8 mouse cellular contexts compared by ENCODE assay signal in the genomic region with DNA sequence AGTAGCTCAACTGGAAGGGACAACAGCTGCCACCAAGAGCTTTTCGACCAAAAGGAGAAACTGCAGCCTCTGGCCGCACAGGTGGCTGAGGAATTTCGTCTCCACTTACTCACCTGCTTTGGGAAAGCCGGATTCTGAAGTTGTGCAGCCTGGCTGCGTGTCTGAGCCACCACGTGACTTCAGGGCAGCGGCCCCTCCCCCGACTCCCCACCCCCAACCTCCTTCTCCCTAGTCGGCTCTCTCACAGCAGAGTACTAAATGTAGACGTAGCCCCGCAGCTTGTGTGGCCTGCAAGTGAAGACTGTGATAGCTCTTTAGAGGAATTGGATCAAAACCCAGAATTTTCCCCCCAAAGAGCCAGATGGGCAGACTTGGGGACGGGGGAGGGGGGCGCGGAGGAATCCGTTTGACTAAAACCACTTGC. TPM values are rescaled to one million over a fixed set of nuclear protein-coding genes. Genes with fewer than 3 reads are reported as not detected.
DNase-seq lines count a peak whose midpoint lies in the region; ATAC-seq and TF ChIP-seq lines count a peak whose summit lies in the region.
"Had no signal": no experiment of that assay in that cellular context is flagged by ENCODE, and none has a peak within 500 bp of the region (broad histone marks: within the 10 kb centered on the region; RNA-seq: fewer than 3 reads in every experiment).

No protein-coding gene starts in this region.

- TF ChIP-seq POLR2A in myocyte (IDR thresholded peaks at IDR 0.05; ENCODE audit: insufficient read length, low read depth): no peak
- no peak for TF ChIP-seq POLR2A in cerebellum, adult 2 months (IDR thresholded peaks at IDR 0.05; ENCODE audit: borderline replicate concordance, insufficient read depth, low read length)

- WGBS in forebrain, embryonic 13.5 days: 1% methylated on average over 15 of the region's 15 CpGs
- WGBS in cerebellum, adult 2 months: 33% methylated on average over 15 of the region's 15 CpGs

- H3ac ChIP-seq in myocyte (ENCODE audit: control insufficient read depth, insufficient read length): no peak overlapping the region

- H3K27ac ChIP-seq in forebrain, embryonic 13.5 days: peak overlapping the region; percentile 86
- no peak overlapping the region for H3K27ac ChIP-seq in cerebellum, adult 2 months (ENCODE audit: insufficient read depth, low read length)
- H3K27ac ChIP-seq: liver, embryonic 15.5 days had no signal

- TF ChIP-seq CTCF in cerebellum, adult 2 months (IDR thresholded peaks at IDR 0.05; ENCODE audit: borderline replicate concordance, insufficient read depth, low read depth, low read length): no peak

- no peak for ATAC-seq in forebrain, embryonic 13.5 days

- peaks cover 86% of the 10 kb centered on the region for H3K4me1 ChIP-seq in forebrain, embryonic 13.5 days
- peaks cover 3% of the 10 kb centered on the region; the same call in 1 of the 2 replicates for H3K4me1 ChIP-seq in cerebellum, adult 2 months (ENCODE audit: control insufficient read depth, insufficient read depth, low read length)
- H3K4me1 ChIP-seq: liver, embryonic 15.5 days had no signal

- no peaks in the 10 kb centered on the region for H3K27me3 ChIP-seq in forebrain, embryonic 13.5 days
- H3K27me3 ChIP-seq in myocyte (ENCODE audit: control insufficient read depth, insufficient read depth, insufficient read length): no peaks in the 10 kb centered on the region
- no peaks in the 10 kb centered on the region for H3K27me3 ChIP-seq in cerebellum, adult 2 months (ENCODE audit: control insufficient read depth, insufficient read depth, low read length)

- peak overlapping the region; percentile 64 for H3K4me3 ChIP-seq in forebrain, embryonic 13.5 days
- H3K4me3 ChIP-seq in myocyte: no peak overlapping the region
- H3K4me3 ChIP-seq in cerebellum, adult 2 months (replicated peaks; ENCODE audit: insufficient read depth, low read depth, low read length): no peak overlapping the region
- H3K4me3 ChIP-seq: liver, embryonic 15.5 days had no signal

- H3K9me3 ChIP-seq in forebrain, embryonic 13.5 days (replicated peaks): no peaks in the 10 kb centered on the region
- H3K9me3 ChIP-seq: liver, embryonic 15.5 days had no signal

- peaks cover 12% of the 10 kb centered on the region for H3K36me3 ChIP-seq in forebrain, embryonic 13.5 days (ENCODE audit: poor library complexity, severe bottlenecking)
- H3K36me3 ChIP-seq in myocyte (ENCODE audit: control insufficient read depth, insufficient read depth): no peaks in the 10 kb centered on the region
- H3K36me3 ChIP-seq: liver, embryonic 15.5 days had no signal

- H3K4me2 ChIP-seq in forebrain, embryonic 13.5 days: peak overlapping the region; percentile 84
- no peak overlapping the region for H3K4me2 ChIP-seq in myocyte (ENCODE audit: low read depth)

- peak; percentile 82 for DNase-seq in embryo, embryonic 11 days
- peak; percentile 29 to 58 for DNase-seq in kidney, postnatal 25 days
- DNase-seq in cerebellum, adult 2 months: no peak
- DNase-seq in urinary bladder, postnatal 25 days (ENCODE audit: low spot score): no peak
- no peak for DNase-seq in ovary, postnatal 10 days (ENCODE audit: low spot score)

- peak overlapping the region; percentile 91 for H3K9ac ChIP-seq in forebrain, embryonic 13.5 days
- H3K9ac ChIP-seq: liver, embryonic 15.5 days had no signal

- H3K79me2 ChIP-seq in myocyte (ENCODE audit: control insufficient read depth, insufficient read depth): peaks cover 16% of the 10 kb centered on the region

TF ChIP-seq in myocyte, 11 proteins besides CTCF, POLR2A, EP300 and RAD21:
- TF ChIP-seq TCF12 (IDR thresholded peaks at IDR 0.05; ENCODE audit: insufficient read depth, poor library complexity, severe bottlenecking) (no peak), REST (IDR thresholded peaks at IDR 0.05; ENCODE audit: insufficient read depth, insufficient read length) (no peak), CEBPB (IDR thresholded peaks at IDR 0.05; ENCODE audit: insufficient read depth, poor library complexity, severe bottlenecking) (no peak), MYOG (IDR thresholded peaks at IDR 0.05; ENCODE audit: control insufficient read depth in 1 of 3, insufficient read depth in 1 of 3, insufficient read length in 2 of 3, low read depth in 2 of 3) (peak in 1 of 3 experiments; percentile 76), E2F4 (IDR thresholded peaks at IDR 0.05; ENCODE audit: insufficient read depth) (no peak), USF1 (IDR thresholded peaks at IDR 0.05; ENCODE audit: low read depth) (no peak), MYOD1 (IDR thresholded peaks at IDR 0.05; ENCODE audit: control insufficient read depth in 1 of 3, insufficient read length in 2 of 3, low read depth in 2 of 3) (peak in 2 of 3 experiments; percentile 40 to 58), POLR2AphosphoS2 (IDR thresholded peaks at IDR 0.05; ENCODE audit: insufficient read length, low read depth) (no peak), TCF3 (IDR thresholded peaks at IDR 0.05; ENCODE audit: insufficient read length, low read depth) (no peak), MAX (IDR thresholded peaks at IDR 0.05; ENCODE audit: low read depth) (no peak)

RNA-seq across cellular contexts. Expression of a gene that starts 14.6 kb away (rescaled TPM):
- polyA plus RNA-seq in forebrain, embryonic 13.5 days (2015; fragmentation: Nextera tagmentation; extraction: Ambion mirVana): 24.7 and 27.6 TPM in 2 replicates
- polyA plus RNA-seq in myocyte (2012; fragmentation: generic; extraction: Trizol): 34.0 TPM
- polyA plus RNA-seq in cerebellum, adult 2 months (2012; rRNA removed): 33.5 and 33.6 TPM in 2 replicates

Comparison
In these comparisons a context has a peak if more than half of its experiments do, and no peak if none do; other contexts are left out.
1. DNase-seq: peak in embryo, embryonic 11 days (single experiment) and kidney, postnatal 25 days (2 of 2); none in cerebellum, adult 2 months (0 of 2), urinary bladder, postnatal 25 days (single experiment) and ovary, postnatal 10 days (single experiment).